Mouse (Mus musculus): ENCODE measurements at regions not wholly inside any gene's neighbourhood (a gene's known extent, or its start where the extent isn't known, plus 50 kb on each side); places are given as distances from the start of the nearest gene placed in this dataset.

- no peak for DNase-seq
Observed at GRCm38 (mm10) chr12:12882931-12883553, 58.7 kb downstream of the Mycn start.

- no peak for DNase-seq
Observed at GRCm38 (mm10) chr12:12878031-12878430, 63.7 kb downstream of the Mycn start.

- DNase-seq: peak; percentile 59
Observed at GRCm38 (mm10) chr12:12877539-12877938, 64.2 kb downstream of the Mycn start.

GRCm38 (mm10) chr12:12875976-12876745 lies 65.6 kb downstream of the Mycn start:
- no peak for DNase-seq

- no peak for DNase-seq
Observed at GRCm38 (mm10) chr12:12873551-12873950, 68.2 kb downstream of the Mycn start.

- no peak for DNase-seq
Observed at GRCm38 (mm10) chr12:12872974-12873373, 68.7 kb downstream of the Mycn start.

- DNase-seq: no peak
Observed at GRCm38 (mm10) chr12:12871272-12871671, 70.4 kb downstream of the Mycn start.

GRCm38 (mm10) chr12:12866590-12866989 lies 75.1 kb downstream of the Mycn start:
- DNase-seq: no peak

GRCm38 (mm10) chr12:12850681-12851080 lies 91.0 kb downstream of the Mycn start:
- no peak for DNase-seq

GRCm38 (mm10) chr12:12846716-12847115 lies 95.0 kb downstream of the Mycn start:
- no peak for DNase-seq

GRCm38 (mm10) chr12:12842247-12842957 lies 99.3 kb downstream of the Mycn start:
- no peak for DNase-seq

- DNase-seq: no peak
Observed at GRCm38 (mm10) chr12:12841385-12842238, 100.1 kb downstream of the Mycn start.

GRCm38 (mm10) chr12:12840661-12841384 lies 100.9 kb downstream of the Mycn start:
- DNase-seq: no peak

- DNase-seq: no peak
Observed at GRCm38 (mm10) chr12:12837775-12838174, 103.9 kb downstream of the Mycn start.

- DNase-seq: no peak
Observed at GRCm38 (mm10) chr12:12827821-12828641, 113.7 kb downstream of the Mycn start.

GRCm38 (mm10) chr12:12827379-12827778 lies 114.3 kb downstream of the Mycn start:
- no peak for DNase-seq

GRCm38 (mm10) chr12:12826431-12826830 lies 115.3 kb downstream of the Mycn start:
- DNase-seq: no peak

GRCm38 (mm10) chr12:12825842-12826241 lies 115.9 kb downstream of the Mycn start:
- DNase-seq: no peak

GRCm38 (mm10) chr12:12821473-12821872 lies 120.2 kb downstream of the Mycn start:
- no peak for DNase-seq

GRCm38 (mm10) chr12:12820668-12821351 lies 120.9 kb downstream of the Mycn start:
- no peak for DNase-seq

GRCm38 (mm10) chr12:12819746-12820145 lies 122.0 kb downstream of the Mycn start:
- no peak for DNase-seq
